Mouse (Mus musculus): ENCODE measurements around the gene Fosb. TPM values are rescaled to one million over a fixed set of nuclear protein-coding genes. Genes with fewer than 3 reads are reported as not detected.

Gene Fosb
- 0.17 and 0.22 TPM in 2 replicates for polyA plus RNA-seq (2015; fragmentation: Nextera tagmentation; extraction: Ambion mirVana)

DNA sequence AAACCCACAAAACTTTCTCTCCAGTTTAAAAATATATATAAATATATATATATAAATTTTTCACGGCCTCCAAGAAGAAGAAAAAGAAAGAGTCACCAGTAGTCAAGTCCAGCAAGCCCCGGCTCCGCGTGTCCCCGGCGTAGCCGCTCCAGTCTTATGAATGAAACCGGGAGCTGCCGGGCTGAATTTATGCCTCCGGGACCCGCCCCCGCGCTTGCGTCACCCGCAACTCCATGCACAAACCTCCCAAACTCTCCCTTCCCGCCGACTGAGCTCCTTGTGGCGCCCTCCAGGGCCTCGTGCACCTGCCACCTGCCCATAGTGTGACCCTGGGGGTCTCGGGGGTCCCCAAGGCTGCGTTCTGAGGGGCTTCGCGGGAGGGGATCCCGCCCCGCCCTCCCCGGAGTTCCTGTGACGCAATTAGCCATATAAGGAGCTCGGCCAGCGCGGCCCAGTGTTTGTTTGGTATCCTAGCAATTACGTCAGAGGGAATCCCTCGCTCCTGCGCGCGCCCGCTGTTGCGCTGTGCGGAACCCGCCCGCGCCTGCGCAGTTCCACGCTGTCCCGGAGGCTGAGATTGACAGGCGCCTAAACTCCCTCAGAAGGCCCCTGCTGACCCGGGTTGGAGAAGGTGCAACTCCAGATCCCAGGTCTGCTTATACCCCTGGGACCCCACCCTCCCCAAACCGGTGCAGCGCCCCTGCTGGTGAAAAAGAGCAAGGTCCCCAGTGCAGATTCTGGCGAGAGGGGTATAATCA, at the start of gene Fosb:
Fosb (minus strand) TSS at position 168 of the 758 bp plus-strand sequence.
- Histone ChIP-seq H3K27me3 (ENCODE audit: insufficient read depth, low read length) (peaks cover 23% of the 10 kb centered on the region), H3K9me3 (ENCODE audit: low read length) (no peaks in the 10 kb centered on the region), H3K9ac (replicated peaks; ENCODE audit: low read length) (peak within 1 kb of the TSS; percentile 63), H3K4me3 (ENCODE audit: low read length) (peak within 1 kb of the TSS; percentile 74), H3K36me3 (ENCODE audit: insufficient read depth, low read length) (no peaks in the 10 kb centered on the region), H3K4me2 (replicated peaks; ENCODE audit: low read depth, low read length) (peak within 1 kb of the TSS; percentile 100), H3K4me1 (ENCODE audit: insufficient read depth, low read length) (peaks cover 16% of the 10 kb centered on the region), H3K27ac (ENCODE audit: low read length) (no peak within 1 kb of the TSS)
- WGBS = under 1% methylated on average over 49 of the region's 49 CpGs
- peak; percentile 83 for ATAC-seq (ENCODE audit: low FRiP score, low TSS enrichment)

DNA sequence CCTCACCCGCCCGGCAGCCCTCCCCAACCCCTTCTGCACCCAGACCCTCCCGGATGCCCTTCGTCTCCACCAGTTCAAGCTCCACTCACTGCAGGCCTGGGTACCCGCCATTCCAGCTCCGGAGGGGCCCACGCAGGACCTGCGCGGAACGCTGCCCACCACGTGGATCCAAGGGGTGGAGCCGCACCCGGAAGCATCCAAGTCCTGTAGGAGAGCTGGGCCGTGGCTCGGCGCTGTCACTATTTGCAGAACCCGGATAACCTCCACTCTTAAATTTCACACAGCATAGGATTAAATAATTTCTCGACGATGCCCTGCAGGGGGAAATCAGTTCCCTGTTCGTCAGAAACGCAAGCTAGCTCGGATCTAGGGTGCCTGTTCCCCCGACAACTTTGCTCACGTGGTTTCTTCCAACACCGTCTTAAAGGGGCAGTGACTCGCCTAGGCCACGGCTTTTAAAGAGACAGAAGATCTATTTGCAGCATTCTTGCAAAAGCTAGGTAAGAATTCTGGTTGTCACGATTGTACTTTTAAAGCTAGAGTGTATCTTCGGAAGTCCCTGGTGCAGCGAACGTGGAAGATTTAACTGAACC, 49.5 kb upstream of the Fosb start, which contains the start of the genes Cd3eap and Ppp1r13l:
Cd3eap (minus strand) TSS at position 185 of the 593 bp plus-strand sequence.
Ppp1r13l (plus strand) TSS at position 451 of the 593 bp plus-strand sequence.
- ATAC-seq (ENCODE audit: low FRiP score, low TSS enrichment) = peak; percentile 61

GRCm38 (mm10) chr7:19358634-19359033, 48.8 kb upstream of the Fosb start:
- 12% methylated on average over 13 of the region's 13 CpGs for WGBS
- no peak for ATAC-seq (ENCODE audit: low FRiP score, low TSS enrichment)
- H3K9me3 ChIP-seq (ENCODE audit: low read length) = no peaks in the 10 kb centered on the region
- peaks cover 30% of the 10 kb centered on the region for H3K36me3 ChIP-seq (ENCODE audit: insufficient read depth, low read length)
- no peaks in the 10 kb centered on the region for H3K27me3 ChIP-seq (ENCODE audit: insufficient read depth, low read length)
- H3K27ac ChIP-seq (ENCODE audit: low read length) = no peak overlapping the region
- peak overlapping the region; percentile 78 for H3K9ac ChIP-seq (replicated peaks; ENCODE audit: low read length)
- H3K4me3 ChIP-seq (ENCODE audit: low read length) = peak overlapping the region; percentile 75
- peak overlapping the region; percentile 98 for H3K4me2 ChIP-seq (replicated peaks; ENCODE audit: low read depth, low read length)
- H3K4me1 ChIP-seq (ENCODE audit: insufficient read depth, low read length) = peaks cover 26% of the 10 kb centered on the region

More for the DNA sequence above, 49.5 kb upstream of the Fosb start, which contains the start of the genes Cd3eap and Ppp1r13l:
- H3K4me1 ChIP-seq (ENCODE audit: insufficient read depth, low read length) = peaks cover 28% of the 10 kb centered on the region
- under 1% methylated on average over 31 of the region's 31 CpGs for WGBS
- H3K4me2 ChIP-seq (replicated peaks; ENCODE audit: low read depth, low read length) = peak within 1 kb of the TSS; percentile 98
- H3K27ac ChIP-seq (ENCODE audit: low read length) = peak within 1 kb of the TSS; percentile 36
- no peaks in the 10 kb centered on the region for H3K9me3 ChIP-seq (ENCODE audit: low read length)
- no peaks in the 10 kb centered on the region for H3K27me3 ChIP-seq (ENCODE audit: insufficient read depth, low read length)
- H3K4me3 ChIP-seq (ENCODE audit: low read length) = peak within 1 kb of the TSS; percentile 75
- H3K9ac ChIP-seq (replicated peaks; ENCODE audit: low read length) = peak within 1 kb of the TSS; percentile 78
- H3K36me3 ChIP-seq (ENCODE audit: insufficient read depth, low read length) = peaks cover 30% of the 10 kb centered on the region

DNA sequence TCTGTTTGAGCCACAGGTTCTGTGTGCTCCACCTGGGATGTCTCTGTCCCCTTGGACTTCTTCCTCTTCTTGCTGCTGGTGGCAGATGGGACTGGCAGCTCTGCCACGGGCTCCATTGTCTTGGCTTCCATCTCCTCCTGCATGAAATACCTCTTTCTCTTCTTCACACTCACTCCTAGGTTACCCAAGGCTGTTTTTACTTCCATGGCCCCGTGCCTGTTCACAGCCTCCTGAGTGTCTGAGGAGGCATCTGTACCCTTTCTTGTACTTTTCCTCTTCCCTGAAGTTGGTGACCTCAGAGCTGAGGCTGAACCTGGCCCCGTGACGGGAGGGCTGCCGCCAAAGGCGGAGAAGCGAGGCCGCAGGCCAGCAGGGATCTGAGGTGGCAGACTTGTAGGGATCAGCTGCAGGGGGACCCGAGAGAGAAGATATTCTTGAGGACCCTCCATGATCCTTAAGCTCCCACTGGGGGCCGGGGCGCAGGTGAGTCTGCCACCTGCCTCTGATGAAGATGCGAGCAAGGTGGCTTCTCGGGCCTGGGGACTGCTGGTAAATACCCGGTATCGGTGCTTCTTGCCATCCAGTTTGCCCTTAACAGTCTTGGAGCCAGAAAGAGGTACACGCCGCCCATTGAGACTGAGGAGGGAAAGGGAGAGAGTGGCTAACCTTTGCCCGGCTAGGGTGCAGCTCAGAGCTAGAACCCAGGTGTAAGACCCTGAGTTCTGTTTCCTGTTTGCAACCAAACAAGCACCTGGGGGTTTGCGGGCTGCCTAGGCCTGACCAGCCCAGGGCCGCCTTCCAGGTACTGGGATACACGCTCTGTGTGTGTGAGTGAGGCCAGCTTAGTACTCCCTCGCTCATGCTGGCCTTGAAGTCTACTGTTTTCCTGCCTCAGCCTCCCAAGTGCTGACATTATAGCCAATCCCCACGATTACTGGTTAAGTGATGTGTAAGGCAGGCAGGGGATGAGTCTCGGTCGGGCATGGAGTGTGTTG, 47.8 kb upstream of the Fosb start:
- peak overlapping the region; percentile 75 for H3K4me3 ChIP-seq (ENCODE audit: low read length)
- no peak for ATAC-seq (ENCODE audit: low FRiP score, low TSS enrichment)
- no peak overlapping the region for H3K27ac ChIP-seq (ENCODE audit: low read length)
- peak overlapping the region; percentile 98 for H3K4me2 ChIP-seq (replicated peaks; ENCODE audit: low read depth, low read length)
- H3K9ac ChIP-seq (replicated peaks; ENCODE audit: low read length) = peak overlapping the region; percentile 78
- no peaks in the 10 kb centered on the region for H3K9me3 ChIP-seq (ENCODE audit: low read length)
- peaks cover 25% of the 10 kb centered on the region for H3K4me1 ChIP-seq (ENCODE audit: insufficient read depth, low read length)
- no peaks in the 10 kb centered on the region for H3K27me3 ChIP-seq (ENCODE audit: insufficient read depth, low read length)
- peaks cover 39% of the 10 kb centered on the region for H3K36me3 ChIP-seq (ENCODE audit: insufficient read depth, low read length)
- 89% methylated on average over 25 of the region's 25 CpGs for WGBS

DNA sequence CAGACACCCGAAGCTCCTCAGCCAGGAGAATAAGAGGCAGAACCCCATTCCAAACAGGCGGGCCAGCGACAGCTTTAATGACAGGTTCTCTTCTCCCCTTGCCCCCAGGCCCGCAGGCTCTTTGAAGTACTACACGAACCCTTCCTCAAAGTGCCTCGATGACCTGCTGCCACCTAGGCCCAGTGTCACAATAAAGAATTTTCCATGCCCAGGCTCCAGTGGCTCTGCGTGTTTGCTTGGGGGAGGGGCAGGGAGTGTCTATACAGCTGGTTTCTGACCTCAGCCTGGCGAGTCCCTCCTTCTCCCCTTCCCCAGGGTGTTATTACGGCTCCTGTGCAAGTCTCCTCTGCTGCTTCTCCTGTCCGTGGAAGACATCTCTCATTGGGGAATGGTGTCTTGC, 46.5 kb upstream of the Fosb start:
- no peak for ATAC-seq (ENCODE audit: low FRiP score, low TSS enrichment)
- no peak overlapping the region for H3K4me3 ChIP-seq (ENCODE audit: low read length)
- no peak overlapping the region for H3K4me2 ChIP-seq (replicated peaks; ENCODE audit: low read depth, low read length)
- H3K9ac ChIP-seq (replicated peaks; ENCODE audit: low read length) = no peak overlapping the region
- H3K9me3 ChIP-seq (ENCODE audit: low read length) = no peaks in the 10 kb centered on the region
- H3K27me3 ChIP-seq (ENCODE audit: insufficient read depth, low read length) = no peaks in the 10 kb centered on the region
- peaks cover 17% of the 10 kb centered on the region for H3K4me1 ChIP-seq (ENCODE audit: insufficient read depth, low read length)
- 52% methylated on average over 10 of the region's 10 CpGs for WGBS
- peaks cover 42% of the 10 kb centered on the region for H3K36me3 ChIP-seq (ENCODE audit: insufficient read depth, low read length)
- no peak overlapping the region for H3K27ac ChIP-seq (ENCODE audit: low read length)

DNA sequence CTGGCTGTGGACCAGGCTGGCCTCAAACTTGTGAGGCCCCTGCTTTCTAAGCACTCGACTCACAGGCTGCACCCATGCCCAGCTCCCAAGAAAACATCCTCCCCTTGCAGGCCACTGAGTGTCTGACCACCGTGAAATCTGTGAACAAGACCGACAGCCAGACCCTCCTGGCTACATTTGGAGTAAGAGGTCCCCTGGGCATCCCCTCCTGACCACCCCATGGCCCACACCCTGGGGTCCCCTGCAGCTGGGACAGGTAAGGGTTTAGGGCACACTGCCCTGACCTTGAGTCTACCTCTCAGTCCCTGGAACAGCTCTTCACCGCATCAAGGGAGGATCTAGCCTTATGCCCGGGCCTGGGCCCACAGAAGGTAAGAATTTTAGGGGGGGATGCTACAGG, 45.1 kb upstream of the Fosb start:
- Histone ChIP-seq H3K4me3 (ENCODE audit: low read length) (no peak overlapping the region), H3K9ac (replicated peaks; ENCODE audit: low read length) (no peak overlapping the region), H3K36me3 (ENCODE audit: insufficient read depth, low read length) (peaks cover 51% of the 10 kb centered on the region), H3K4me1 (ENCODE audit: insufficient read depth, low read length) (peaks cover 9% of the 10 kb centered on the region), H3K27me3 (ENCODE audit: insufficient read depth, low read length) (no peaks in the 10 kb centered on the region), H3K27ac (ENCODE audit: low read length) (no peak overlapping the region), H3K4me2 (replicated peaks; ENCODE audit: low read depth, low read length) (no peak overlapping the region), H3K9me3 (ENCODE audit: low read length) (no peaks in the 10 kb centered on the region)
- WGBS = 94% methylated on average over 5 of the region's 5 CpGs
- no peak for ATAC-seq (ENCODE audit: low FRiP score, low TSS enrichment)

DNA sequence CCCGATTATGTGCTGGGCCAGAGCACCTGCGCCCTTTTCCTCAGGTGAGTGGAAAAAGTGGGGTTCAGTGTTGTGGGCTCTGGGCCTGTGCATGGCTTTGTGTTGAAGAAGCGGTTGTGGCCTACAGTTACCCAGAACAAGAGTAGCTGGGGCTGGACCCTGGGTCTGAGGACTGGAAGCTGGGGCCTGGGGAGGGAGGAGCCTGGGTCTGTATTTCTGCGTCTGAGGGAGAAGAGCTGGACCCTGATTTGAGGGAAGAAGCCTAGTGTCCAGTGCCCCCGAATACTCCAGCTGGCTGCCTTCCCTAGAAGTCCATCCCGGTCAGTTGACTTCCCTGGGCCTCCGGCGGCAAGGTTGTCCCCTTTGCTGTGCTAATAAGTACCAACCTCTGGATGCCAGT, 40.4 kb upstream of the Fosb start:
- H3K9ac ChIP-seq (replicated peaks; ENCODE audit: low read length) = no peak overlapping the region
- H3K27me3 ChIP-seq (ENCODE audit: insufficient read depth, low read length) = no peaks in the 10 kb centered on the region
- H3K27ac ChIP-seq (ENCODE audit: low read length) = no peak overlapping the region
- ATAC-seq (ENCODE audit: low FRiP score, low TSS enrichment) = no peak
- no peak overlapping the region for H3K4me3 ChIP-seq (ENCODE audit: low read length)
- H3K4me2 ChIP-seq (replicated peaks; ENCODE audit: low read depth, low read length) = no peak overlapping the region
- no peaks in the 10 kb centered on the region for H3K9me3 ChIP-seq (ENCODE audit: low read length)
- peaks cover 34% of the 10 kb centered on the region for H3K36me3 ChIP-seq (ENCODE audit: insufficient read depth, low read length)
- WGBS = 91% methylated on average over 8 of the region's 8 CpGs
- H3K4me1 ChIP-seq (ENCODE audit: insufficient read depth, low read length) = peaks cover 15% of the 10 kb centered on the region

DNA sequence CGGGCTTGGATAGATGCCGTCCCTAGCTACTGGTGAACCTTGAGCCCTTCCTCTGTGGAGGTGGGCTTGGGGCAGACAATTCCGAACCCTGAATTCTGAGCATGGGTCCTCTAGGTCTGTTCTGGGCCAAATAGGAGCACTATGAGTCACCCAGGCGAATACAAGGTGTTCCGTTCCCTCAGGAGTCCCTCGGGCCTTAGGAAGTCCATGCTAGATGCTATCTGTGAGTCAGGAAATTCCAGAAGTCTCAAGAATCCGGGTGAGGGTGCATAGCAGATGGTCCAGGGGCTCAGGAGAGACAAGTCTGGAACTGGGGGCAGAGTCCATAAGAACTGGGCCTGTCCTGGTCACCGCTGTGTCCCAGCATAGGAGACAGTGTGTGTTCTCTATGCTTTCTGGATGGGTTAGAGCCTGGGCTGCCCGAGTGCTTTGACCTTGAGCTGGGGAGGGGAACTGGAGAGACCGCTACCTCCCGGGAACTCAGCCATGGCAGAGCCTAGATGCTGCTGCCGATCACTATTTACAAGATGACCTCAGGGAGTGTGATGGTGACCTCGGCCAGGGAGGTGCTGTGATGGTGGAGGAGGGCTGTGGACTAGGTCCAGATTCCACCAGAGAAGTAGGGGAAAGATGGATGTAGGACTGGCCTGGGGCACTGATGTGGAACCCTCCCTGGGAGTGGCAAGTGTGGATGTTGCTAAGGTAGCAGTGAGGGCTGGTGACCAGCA, 39.5 kb upstream of the Fosb start:
- peaks cover 29% of the 10 kb centered on the region for H3K36me3 ChIP-seq (ENCODE audit: insufficient read depth, low read length)
- 0 out of 2 replicates have a peak overlapping the region, but pooled peaks have one; percentile 2 for H3K27ac ChIP-seq (ENCODE audit: low read length)
- 76% methylated on average over 13 of the region's 13 CpGs for WGBS
- H3K9ac ChIP-seq (replicated peaks; ENCODE audit: low read length) = no peak overlapping the region
- peaks cover 19% of the 10 kb centered on the region for H3K4me1 ChIP-seq (ENCODE audit: insufficient read depth, low read length)
- H3K27me3 ChIP-seq (ENCODE audit: insufficient read depth, low read length) = no peaks in the 10 kb centered on the region
- ATAC-seq (ENCODE audit: low FRiP score, low TSS enrichment) = no peak
- H3K4me2 ChIP-seq (replicated peaks; ENCODE audit: low read depth, low read length) = no peak overlapping the region
- H3K4me3 ChIP-seq (ENCODE audit: low read length) = no peak overlapping the region
- no peaks in the 10 kb centered on the region for H3K9me3 ChIP-seq (ENCODE audit: low read length)

Data from kidney, embryonic 16.5 days (tissue).